Mouse (Mus musculus): Measurements from ENCODE around the gene Zfp428. TPM values are rescaled to one million over a fixed set of nuclear protein-coding genes. Genes with fewer than 3 reads are reported as not detected.
"Not testable (repeated sequence)": the region's sequence is repeated elsewhere in the genome, so short reads cannot be mapped to it uniquely, and the experiment has no call there.

Gene Zfp428
- total RNA-seq, 2 experiments from 2014 or later = 38.1 to 43.3 TPM

DNA sequence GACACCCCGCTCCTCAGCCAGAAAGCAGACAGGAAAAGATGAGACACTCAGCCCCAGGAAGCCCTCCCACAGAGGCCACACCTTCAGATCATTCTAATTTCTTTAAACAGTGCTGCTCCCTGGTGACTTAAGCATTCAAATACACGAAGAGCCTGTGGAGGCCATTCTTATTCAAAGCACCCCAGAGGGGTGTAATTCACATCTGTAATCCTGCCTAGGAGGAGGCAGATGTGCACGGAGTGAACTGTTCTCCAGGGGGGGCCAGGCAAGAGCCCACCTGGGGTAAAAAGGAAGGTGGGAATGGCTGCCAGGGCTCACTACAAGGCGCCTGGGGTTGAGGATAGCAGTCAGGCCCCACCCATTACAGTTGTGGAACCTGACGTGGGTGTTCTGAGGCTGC, 10.3 kb downstream of the Zfp428 start:
- DNase-seq (ENCODE audit: low spot score in 2 of 2) = no peak

DNA sequence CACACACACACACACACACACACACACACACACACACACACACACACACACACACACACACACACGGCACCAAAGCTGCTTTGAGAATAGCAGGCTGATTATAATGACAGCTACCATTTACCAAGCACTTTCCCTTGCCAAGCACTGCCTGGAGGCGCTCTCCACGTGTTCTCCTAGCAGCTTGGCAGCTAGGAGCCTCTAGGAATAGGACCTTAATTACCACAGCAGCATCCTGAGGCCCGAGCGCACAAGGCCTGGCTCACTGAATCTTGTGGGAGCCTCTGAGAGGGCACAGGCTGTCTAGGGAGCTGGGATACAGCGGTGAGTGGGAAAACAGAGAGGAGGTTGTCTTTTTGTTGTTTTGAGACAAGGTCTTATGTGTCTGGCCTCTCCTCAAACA, 10.8 kb downstream of the Zfp428 start:
- DNase-seq (ENCODE audit: low spot score in 2 of 2) = peak in 1 of 2 experiments; percentile 59

DNA sequence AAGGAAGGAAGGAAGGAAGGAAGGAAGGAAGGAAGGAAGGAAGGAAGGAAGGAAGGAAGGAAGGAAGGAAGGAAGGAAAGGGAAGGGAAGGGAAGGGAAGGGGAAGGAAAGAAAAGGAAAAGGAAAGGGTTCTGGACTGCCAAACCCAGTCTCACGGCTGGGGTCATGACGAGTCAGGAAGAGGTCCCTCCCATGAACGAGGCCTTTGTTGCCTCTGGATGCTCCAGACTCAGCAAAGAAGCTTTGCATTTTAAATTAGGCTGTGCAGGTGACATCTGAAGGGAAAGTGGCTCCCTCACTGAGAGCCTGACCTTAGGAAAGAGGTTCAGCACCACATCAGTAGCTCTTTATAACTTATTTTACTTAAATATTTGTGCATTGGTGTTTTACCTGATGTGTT, 12.3 kb downstream of the Zfp428 start:
- DNase-seq (ENCODE audit: low spot score in 2 of 2) = no peak

DNA sequence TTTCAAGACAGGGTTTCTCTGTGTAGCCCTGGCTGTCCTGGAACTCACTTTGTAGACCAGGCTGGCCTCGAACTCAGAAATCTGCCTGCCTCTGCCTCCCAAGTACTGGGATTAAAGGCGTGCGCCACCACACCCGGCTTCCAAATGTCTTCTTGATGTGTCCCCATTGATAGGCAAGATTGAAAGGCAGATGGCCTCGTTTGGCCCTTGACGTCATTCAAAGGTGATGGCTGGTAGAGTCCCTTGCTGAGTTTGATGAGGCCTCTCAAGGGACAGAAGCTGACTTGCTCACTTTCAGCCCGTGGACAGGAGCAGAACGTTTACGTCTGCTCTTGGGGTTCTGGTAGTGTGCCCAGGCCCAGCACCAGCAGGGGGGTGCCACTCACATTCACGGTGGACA, 13.2 kb downstream of the Zfp428 start:
- DNase-seq (ENCODE audit: low spot score in 2 of 2) = not testable (repeated sequence)

DNA sequence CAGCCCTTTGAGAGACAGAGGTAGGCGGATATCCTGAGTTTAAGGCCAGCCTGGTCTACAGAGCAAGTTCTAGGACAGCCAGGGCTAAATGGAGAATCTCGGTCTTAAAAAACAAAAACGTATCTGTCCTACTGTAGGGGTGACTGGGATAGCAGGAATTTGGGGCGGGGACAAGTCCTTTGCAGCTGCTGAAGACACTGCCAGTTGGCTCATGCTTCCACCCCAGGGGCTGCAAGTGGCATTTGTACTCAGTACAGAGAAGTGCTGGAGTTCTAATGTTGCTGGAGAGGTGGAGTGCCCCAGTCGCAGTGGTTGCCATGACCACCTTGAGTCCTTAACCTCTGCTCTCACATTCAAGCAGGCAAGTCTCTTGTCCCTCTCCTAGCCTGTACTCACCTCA, 16.0 kb downstream of the Zfp428 start:
- no peak for DNase-seq (ENCODE audit: low spot score in 2 of 2)

DNA sequence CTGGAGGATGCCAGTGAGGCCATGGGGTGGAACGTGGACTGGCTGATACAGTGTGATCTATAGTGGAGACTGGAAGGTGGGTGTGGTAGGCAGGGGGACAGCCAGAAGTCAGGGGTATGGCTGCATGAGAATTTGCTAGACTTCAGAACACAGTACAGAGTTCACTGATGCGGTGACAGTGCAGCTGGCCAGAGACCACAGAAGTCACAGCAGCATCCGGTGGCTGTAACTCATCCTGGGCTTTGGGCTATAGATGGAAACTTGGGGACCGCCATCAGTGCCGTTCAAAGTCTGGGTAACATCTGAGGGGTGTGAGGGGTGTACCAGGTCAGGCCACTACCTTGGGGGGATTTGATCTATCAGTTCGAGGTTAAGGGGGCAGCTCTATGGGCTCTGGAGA, 16.9 kb downstream of the Zfp428 start:
- no peak for DNase-seq (ENCODE audit: low spot score in 2 of 2)

DNA sequence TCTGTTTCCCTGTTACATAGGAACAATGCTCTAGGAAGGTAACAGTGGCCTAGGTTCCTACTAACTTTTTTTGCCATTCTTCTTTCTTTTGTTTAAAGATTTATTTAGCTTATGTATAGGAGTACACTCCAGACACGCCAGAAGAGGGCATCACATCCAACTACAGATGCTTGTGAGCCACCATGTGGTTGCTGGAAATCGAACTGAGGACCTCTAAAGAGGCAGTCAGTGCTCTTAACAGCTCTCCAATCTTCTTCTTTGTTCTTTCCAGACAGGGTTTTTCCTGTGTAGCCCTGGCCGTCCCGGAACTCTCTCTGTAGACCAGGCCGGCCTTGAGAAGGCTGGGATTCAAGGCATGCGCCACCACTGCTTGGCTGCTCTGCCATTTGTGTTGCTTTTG, 18.2 kb downstream of the Zfp428 start:
- DNase-seq (ENCODE audit: low spot score in 2 of 2) = no peak

DNA sequence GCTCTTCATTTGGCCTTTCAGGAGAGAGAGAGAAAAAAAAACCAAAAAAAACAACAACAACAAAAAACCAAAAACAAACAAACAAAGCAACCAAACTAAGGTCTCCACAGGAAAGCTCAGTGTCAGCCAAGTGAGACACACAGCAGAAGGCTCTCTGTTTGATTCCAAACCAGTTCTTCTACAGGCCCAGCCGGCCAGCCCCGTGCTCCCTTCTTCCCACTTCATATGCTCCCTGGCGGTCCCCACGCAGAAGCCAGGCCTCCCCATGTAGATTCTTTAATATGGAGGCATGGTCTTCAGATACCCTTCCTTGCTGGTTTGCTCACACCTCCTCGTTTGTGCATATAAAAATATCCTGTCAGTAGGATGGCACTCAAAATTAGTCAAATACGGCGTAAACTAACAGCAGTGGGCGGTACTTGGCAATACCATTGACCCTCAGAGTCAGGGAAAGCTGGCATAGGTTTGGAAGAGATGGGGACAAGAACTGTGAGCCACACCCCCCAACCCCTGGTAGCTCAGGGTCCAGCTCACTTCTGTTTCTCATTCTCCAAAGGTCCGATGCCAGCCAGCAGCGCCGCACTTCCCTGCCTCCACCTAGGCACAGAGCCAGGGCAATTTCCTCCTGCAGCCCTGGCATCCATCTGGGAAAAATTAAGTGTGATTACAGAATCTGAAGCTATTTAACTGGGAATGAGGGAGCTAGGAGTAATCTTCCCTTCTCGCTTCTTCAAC, 19.0 kb downstream of the Zfp428 start:
- DNase-seq (ENCODE audit: low spot score in 2 of 2) = peak in 1 of 2 experiments; percentile 36

DNA sequence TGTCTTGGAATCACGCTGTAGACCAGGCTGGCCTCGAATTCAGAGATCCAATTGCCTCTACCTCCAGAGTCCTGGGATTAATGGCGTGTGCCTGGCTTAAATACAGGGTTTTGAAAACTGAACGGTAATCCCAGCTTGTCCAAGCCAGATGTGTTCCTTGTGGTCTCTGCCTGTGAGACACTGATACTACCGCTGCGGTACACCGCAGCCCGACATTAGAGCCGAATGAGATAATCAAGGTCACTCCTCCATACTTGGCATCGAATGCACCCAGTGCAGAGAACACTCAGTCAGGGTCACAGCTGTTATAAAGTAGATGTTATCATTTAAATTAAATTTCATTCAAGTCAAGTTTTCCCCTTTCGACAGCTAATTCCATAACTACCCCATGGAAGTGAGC, 22.1 kb downstream of the Zfp428 start:
- DNase-seq (ENCODE audit: low spot score in 2 of 2) = no peak

DNA sequence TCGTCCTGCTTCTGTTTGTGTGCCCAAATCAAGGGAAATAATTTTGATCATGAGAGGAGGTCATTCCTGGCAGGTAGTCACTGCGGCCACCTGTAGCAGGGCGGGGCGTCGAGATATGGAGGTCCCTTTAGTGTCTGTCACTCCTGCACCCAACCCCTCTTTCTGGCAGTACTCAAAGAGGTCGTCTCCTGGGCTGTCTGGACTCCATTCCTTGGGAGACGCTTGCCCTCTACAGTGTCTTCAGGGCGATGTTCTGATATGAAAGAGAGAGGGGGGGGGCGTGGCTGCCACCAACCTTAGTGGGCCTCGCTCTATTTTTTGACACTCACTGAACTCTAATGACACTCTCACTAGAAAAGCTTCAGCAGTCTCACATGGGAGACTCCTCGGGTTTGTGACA, 22.8 kb downstream of the Zfp428 start:
- DNase-seq (ENCODE audit: low spot score in 2 of 2) = no peak

DNA sequence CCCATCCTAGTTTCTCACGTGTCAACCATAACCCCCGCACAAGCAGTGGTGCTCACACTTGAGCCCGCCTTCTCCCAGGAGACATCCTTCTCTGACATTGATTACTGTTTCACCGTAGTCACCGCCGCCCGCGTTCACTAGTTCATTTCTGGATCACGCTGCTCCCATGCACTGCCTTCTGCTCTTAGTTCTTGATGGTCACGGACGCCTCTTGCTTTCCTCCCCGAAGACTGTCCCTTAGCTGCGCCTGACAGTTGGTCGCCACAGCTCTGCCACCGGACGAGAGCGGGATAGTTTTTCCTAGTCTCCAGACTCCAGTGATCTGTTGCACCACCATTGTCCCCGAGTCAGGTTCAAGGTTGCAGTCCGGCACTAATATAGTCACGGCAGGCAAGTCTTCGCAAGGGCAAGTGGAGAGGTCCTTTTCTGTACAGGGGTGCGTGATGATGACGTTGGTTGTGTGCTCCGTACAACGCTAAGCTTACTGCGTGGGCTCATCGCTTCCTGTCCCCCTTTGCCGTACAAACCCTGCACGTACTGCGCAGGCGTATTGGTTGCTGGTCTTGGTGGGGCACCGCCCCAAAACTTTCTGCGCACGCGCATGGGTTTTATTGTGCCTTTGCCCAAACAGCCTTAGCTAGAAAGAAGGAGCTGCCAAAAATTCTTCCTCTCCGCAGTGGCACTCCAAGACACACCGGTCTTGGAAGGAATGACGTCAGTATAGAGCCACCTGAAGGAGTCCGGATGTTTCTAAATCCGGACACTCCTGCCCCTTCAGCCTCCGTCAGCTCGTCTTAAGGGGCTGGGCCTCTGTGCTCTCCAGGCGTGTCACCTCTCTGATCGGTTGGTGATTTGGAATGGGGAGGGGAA, 23.5 kb downstream of the Zfp428 start, which contains the start of gene Irgq:
TSS of gene Irgq (plus strand) at position 628 of the 870 bp plus-strand sequence.
- DNase-seq (ENCODE audit: low spot score in 2 of 2) = peak; percentile 98 to 100

DNA sequence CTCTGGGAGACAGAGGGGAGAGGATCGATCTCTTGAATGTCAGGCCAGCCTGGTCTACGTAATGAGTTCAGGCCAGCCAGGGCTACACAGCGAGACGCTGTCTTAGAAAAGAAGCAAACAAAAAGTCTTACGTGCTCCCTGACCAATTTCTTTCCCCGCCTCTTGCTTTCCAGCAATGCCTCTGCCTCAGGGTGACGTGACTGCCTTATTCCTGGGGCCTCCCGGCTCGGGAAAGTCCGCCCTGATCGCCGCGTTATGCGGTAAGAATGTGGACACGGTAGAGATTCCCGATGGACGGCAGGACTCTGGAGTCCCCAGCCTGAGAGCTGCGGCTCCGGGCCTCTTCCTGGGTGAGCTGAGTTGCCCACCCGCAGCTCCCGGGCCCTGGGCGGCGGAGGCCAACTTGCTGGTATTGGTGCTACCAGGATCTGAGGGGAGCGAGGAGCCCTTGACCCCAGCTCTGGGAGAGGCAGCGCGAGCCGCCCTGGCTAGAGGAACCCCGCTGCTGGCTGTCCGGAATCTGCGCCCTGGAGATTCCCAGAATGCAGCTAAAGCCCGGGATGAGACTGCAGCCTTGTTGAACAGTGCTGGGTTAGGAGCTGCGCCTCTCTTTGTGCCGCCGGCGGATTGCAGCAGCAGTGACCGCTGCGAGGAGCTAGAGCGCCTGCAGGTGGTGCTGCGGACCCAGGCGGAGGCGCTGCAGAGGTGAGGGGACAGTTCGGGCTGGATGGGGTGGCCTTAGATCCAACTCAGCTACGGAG, 24.6 kb downstream of the Zfp428 start:
- DNase-seq (ENCODE audit: low spot score in 2 of 2) = peak; percentile 72 to 79

DNA sequence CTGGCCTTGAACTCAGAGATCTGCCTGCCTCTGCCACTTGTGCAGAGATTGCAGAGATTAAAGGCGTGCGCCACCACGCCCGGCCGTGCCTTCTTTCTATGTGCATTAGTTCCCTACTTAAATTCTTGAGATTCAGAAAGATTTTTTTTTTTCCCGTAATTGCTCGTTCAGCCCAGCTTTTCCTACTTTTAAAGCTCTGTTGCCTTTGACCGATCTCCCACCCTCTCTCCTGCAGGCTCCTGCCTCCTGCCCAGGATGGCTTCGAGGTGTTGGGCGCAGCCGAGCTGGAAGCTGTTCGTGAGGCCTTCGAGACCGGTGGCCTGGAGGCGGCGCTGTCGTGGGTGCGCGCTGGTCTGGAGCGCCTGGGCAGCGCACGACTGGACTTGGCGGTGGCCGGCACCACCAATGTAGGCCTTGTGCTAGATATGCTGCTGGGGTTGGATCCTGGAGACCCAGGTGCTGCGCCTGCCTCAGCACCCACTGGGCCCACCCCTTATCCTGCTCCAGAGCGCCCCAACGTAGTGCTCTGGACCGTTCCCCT, 26.3 kb downstream of the Zfp428 start:
- no peak for DNase-seq (ENCODE audit: low spot score in 2 of 2)

DNA sequence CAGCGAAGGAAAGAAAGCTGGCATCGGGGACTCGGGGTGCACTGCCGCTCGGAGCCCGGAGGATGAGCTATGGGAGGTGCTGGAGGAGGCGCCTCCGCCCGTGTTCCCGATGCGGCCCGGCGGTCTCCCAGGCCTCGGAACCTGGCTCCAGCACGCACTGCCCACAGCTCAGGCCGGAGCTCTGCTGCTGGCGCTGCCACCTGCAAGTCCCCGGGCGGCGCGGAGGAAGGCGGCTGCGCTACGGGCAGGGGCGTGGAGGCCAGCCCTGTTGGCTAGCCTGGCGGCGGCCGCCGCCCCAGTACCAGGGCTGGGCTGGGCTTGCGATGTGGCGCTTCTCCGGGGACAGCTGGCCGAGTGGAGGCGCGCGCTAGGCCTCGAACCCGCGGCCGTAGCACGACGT, 27.0 kb downstream of the Zfp428 start:
- no peak for DNase-seq (ENCODE audit: low spot score in 2 of 2)

DNA sequence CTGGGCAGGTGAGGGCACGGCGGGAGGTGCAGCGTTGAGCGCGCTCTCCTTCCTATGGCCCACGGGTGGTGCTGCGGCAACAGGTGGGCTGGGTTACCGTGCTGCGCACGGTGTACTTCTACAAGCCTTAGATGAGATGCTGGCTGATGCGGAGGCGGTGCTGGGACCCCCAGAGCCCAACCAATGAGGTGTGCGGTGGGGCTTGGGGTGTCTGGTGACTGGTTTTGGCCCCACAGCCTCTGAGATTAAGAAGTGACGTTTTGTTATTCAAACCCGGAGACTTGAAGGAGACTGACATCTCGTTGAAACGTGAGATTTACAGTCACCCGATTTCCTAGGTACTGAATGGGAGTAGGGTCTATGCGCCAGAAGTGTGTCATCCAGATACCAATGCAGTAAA, 27.5 kb downstream of the Zfp428 start:
- DNase-seq (ENCODE audit: low spot score in 2 of 2) = no peak

DNA sequence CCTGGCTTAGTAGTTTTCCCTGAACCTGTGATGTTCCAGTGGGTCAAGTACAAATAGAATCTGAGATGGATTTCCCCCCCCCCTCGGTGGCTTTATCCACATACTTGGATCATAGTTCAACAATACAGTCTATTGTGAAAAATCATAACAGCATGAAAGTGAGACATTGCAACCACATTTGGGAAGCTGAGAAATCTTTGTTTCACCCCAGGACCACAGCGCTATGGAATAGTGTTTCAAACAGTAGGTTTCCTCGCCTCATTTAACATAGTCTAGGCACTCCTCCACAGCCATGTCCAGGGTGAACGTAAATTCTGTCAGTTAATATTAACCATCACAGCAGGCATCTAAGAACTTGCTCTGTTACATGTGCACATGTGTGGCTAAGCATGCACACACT, 30.3 kb downstream of the Zfp428 start:
- DNase-seq (ENCODE audit: low spot score in 2 of 2) = no peak

DNA sequence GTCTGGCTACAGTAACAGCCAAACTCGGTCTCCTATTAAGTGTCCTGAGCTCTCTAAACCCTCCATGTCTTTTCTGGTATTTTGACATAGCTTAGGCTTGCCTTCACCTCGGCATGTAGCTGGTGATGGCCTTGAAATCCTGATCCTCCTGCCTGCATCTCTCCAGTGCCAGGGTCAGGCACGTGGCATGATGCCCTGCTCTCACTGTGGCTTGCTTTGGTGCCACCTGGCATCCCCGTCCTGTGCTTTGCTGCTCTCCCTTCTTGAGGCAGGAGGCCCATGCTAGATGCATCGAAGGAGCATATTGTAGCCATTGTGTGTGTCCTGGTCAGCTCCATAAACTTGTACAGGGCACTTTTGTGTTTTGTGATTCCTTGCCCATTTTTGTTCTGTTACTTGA, 30.8 kb downstream of the Zfp428 start:
- no peak for DNase-seq (ENCODE audit: low spot score in 2 of 2)

DNA sequence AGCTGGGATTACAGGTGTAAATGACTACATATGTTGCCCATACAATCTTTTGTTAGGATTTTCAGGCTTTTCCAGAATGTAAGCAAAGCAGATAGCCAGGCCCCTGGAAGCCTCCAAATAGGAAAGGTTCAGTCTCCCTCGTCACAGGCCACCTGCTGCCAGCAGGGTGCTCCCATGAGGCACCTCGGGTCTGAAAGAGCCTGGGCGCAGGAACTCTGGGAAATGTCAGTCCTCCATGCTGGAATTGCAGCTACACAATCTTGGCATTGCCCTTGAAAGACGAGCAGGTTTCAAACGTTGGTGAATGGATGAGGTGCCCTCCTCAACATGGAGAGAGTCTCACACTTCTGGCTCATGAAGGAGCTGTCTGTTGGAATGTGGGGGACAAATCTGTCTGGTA, 31.3 kb downstream of the Zfp428 start:
- peak; percentile 29 to 67 for DNase-seq (ENCODE audit: low spot score in 2 of 2)

DNA sequence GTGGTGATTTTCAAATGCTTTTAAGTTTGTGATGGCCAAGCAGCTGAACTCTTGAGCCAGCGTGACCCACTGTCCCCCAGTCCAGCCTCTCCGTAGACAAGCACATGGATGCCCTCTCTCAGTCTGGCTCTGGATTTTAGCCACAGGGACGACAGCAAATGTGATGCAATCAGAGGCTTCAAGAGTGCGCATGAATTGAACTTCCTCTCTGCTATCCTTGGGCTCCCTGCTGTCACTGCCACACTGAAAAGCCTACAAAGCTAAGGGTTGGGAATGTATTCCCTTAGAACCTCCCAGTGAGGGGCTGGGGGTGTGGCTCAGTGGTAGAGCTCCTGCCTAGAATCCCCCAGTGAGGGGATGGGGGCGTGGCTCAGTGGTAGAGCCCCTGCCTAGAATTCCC, 31.9 kb downstream of the Zfp428 start:
- DNase-seq (ENCODE audit: low spot score in 2 of 2) = no peak

DNA sequence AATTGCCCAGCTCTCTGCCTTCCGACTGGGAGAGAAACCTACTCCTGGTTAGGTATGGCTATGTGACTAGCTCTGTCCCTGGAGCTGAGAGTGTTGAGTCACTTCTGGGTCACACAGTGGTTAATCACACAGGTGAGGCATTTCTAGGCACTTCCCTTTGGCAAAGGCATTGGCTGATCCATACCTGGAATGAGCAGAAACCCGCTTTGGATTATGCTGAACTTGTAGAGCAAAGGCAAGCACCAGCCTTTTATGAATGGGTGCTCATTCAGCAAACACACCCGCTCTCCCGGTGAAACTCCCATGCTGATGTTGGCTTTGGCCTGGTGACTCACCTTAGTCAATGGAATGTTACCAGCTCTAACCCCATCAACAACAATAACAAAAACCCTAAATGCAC, 32.9 kb downstream of the Zfp428 start:
- DNase-seq (ENCODE audit: low spot score in 2 of 2) = no peak

DNA sequence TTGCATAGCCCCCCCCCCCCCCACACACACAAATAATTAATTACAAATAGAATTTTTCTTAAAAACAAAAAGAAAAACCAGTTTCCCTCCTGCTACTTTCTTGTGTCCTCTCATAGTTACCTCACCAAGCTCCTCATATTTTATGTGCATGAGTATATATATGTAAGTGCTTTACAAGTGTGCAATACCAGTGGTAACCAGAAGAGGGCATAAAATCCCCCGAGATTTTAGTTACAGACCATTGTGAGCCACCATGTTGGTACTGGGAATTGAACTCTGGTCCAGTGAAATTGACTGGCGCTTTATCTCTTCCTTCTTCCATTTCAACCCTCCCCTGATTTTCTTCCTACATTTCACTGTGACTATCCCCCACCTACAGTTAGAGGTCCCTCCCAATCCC, 37.7 kb downstream of the Zfp428 start:
- no peak for DNase-seq (ENCODE audit: low spot score in 2 of 2)

Measured in layer of hippocampus, postnatal 14 days (tissue).